In genomic region chr10:6114883-6115622, GRCm38 (mm10) we compare ENCODE assay signal across 9 mouse cellular contexts.
A peak's percentile ranks its signal among the peaks of the same experiment; 100 is the strongest.
DNase-seq lines count a peak whose midpoint lies in the region; ATAC-seq lines count a peak whose summit lies in the region.
"Had no signal": no experiment of that assay in that cellular context is flagged by ENCODE, and none has a peak within 500 bp of the region (broad histone marks: within the 10 kb centered on the region; RNA-seq: fewer than 3 reads in every experiment).

No protein-coding gene starts in this region.

- peak; percentile 95 for ATAC-seq in forebrain, embryonic 15.5 days (replicated peaks)
- no peak for ATAC-seq in megakaryocyte progenitor cell, adult 5-6 weeks (replicated peaks; ENCODE audit: poor library complexity)
- ATAC-seq in kidney, embryonic 16.5 days (ENCODE audit: low FRiP score, low TSS enrichment): no peak

- H3K27ac ChIP-seq in forebrain, embryonic 15.5 days (replicated peaks): 0 out of 2 replicates have a peak overlapping the region, but pooled peaks have one; percentile 19
- H3K27ac ChIP-seq in kidney, embryonic 16.5 days (ENCODE audit: low read length): no peak overlapping the region
- H3K27ac ChIP-seq: heart, embryonic 13.5 days had no signal

- no peaks in the 10 kb centered on the region for H3K36me3 ChIP-seq in forebrain, embryonic 15.5 days
- no peaks in the 10 kb centered on the region for H3K36me3 ChIP-seq in kidney, embryonic 16.5 days (ENCODE audit: insufficient read depth, low read length)
- H3K36me3 ChIP-seq: heart, embryonic 13.5 days had no signal

- no peak overlapping the region for H3K4me2 ChIP-seq in forebrain, embryonic 15.5 days (replicated peaks)
- H3K4me2 ChIP-seq in kidney, embryonic 16.5 days (replicated peaks; ENCODE audit: low read depth, low read length): no peak overlapping the region
- H3K4me2 ChIP-seq: heart, embryonic 13.5 days had no signal

- intact Hi-C loops in left cerebral cortex, postnatal 14 days (cut with DNase I): no loop called here

- DNase-seq in cerebellum, postnatal 36 days: peak; percentile 15 to 22
- no peak for DNase-seq in cerebellum, adult 9-11 months
- DNase-seq in left cerebral cortex, postnatal 14 days (ENCODE audit: low spot score in 2 of 2): peak; percentile 7 to 37
- DNase-seq in left cerebral cortex, adult 8-10 months (ENCODE audit: low spot score in 2 of 2): no peak
- DNase-seq in lung, postnatal 4 days: peak; percentile 41 to 72

- H3K9ac ChIP-seq in forebrain, embryonic 15.5 days (replicated peaks): no peak overlapping the region
- no peak overlapping the region for H3K9ac ChIP-seq in kidney, embryonic 16.5 days (replicated peaks; ENCODE audit: low read length)
- H3K9ac ChIP-seq: heart, embryonic 13.5 days had no signal

- whole genome bisulfite sequencing in forebrain, embryonic 15.5 days: 38% methylated on average over 7 of the region's 7 CpGs
- 63% methylated on average over 7 of the region's 7 CpGs for WGBS in kidney, embryonic 16.5 days

- H3K9me3 ChIP-seq in forebrain, embryonic 15.5 days: no peaks in the 10 kb centered on the region
- no peaks in the 10 kb centered on the region for H3K9me3 ChIP-seq in kidney, embryonic 16.5 days (ENCODE audit: low read length)
- H3K9me3 ChIP-seq: heart, embryonic 13.5 days had no signal

- peaks cover 10% of the 10 kb centered on the region for H3K4me1 ChIP-seq in forebrain, embryonic 15.5 days
- H3K4me1 ChIP-seq in kidney, embryonic 16.5 days (ENCODE audit: insufficient read depth, low read length): no peaks in the 10 kb centered on the region

- no peak overlapping the region for H3K4me3 ChIP-seq in forebrain, embryonic 15.5 days
- H3K4me3 ChIP-seq in kidney, embryonic 16.5 days (ENCODE audit: low read length): no peak overlapping the region
- H3K4me3 ChIP-seq: heart, embryonic 13.5 days had no signal

- no peaks in the 10 kb centered on the region for H3K27me3 ChIP-seq in forebrain, embryonic 15.5 days
- no peaks in the 10 kb centered on the region for H3K27me3 ChIP-seq in kidney, embryonic 16.5 days (ENCODE audit: insufficient read depth, low read length)
- H3K27me3 ChIP-seq: heart, embryonic 13.5 days had no signal

Comparison
In these comparisons a context has a peak if more than half of its experiments do, and no peak if none do; other contexts are left out.
1. DNase-seq: peak in cerebellum, postnatal 36 days (2 of 2), left cerebral cortex, postnatal 14 days (2 of 2) and lung, postnatal 4 days (2 of 2); none in cerebellum, adult 9-11 months (single experiment) and left cerebral cortex, adult 8-10 months (0 of 2).